Mouse (Mus musculus) lung, postnatal 10 days (tissue): Measurements from ENCODE around the gene En2.

Source experiments
- DNase-seq: peaks from one replicate; pipeline ENCODE4 v3.0.0; 2021

En2 gene

DNA sequence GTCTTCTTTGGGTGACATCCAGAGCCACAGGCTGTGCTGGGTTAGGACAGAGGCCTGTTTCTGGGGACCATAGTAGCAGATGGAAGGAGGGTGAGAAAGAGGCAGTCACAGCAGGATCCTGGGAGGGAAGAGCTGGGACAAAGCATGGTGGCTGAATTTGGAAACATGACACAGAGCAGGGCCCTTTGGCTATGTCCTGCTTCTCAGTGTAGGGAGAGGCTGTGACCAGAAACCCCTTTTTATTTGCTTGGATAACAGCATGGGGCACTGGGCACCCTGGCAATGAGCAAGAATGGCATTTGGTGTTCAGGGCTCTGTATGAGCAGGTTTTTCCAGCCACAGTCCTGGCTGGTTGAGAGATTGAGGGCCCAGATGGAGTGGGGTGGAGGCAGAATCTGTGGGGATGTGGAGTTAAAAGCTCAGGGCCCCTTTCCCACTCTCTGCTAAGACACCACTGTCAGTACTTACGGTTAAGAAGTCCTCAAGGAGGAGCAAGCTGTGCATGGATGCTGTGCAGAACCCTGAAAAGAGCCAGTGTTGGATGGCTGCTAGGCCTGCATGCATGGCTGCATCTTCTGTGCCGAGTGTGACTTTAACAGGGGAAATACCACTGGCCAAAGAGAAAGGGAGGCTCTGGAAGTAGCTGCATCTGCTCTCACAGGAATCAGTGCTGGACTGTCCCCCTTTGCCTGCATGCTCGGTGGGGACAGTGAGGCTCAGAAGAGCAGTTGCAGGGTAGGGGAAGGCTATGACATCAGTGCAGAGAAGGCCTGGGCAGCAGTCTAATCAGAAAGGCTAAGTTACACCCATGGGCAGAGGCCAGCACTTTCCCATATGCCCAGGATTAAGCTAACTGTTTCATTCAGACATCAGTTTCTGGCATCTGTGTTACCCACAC is 26.0 kb downstream of the En2 start:
- DNase-seq = no peak

DNA sequence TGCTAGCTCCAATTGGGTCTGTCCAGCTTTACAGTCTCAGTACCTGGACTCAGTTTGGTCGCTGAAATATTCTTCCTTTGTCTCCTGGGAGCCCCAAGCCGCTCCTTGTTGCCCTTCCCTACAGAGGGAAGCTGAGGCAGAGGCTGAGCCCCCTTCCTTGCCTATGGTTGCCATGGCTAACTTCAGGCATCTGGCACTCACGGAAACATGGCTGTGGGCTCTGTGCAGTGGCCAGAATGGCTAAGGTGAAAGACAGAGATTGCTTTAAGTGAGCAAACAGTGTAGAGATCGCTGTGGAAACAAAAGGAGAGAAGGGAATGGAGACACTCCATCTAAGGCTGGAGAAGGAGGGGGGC is 26.6 kb downstream of the En2 start:
- DNase-seq = no peak

DNA sequence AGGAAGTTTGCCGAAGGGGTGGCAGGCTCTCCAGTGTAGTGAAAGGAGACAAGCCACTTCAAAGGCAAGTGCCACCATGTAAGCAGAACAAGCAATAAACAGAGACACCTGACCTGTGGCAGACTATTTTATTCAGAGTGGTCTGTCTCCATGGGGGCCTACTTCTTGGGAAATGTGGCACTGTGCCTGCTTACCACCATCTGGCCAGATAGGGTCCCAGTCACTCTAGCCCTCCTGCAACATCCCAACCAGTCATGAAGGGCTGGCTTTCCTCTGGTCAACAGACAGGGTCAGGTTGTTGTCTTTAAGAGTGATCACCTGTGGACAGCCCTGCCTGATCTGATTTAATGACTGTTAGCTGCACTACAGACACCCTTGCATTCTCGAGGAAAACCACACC is 30.0 kb downstream of the En2 start:
- DNase-seq = no peak

DNA sequence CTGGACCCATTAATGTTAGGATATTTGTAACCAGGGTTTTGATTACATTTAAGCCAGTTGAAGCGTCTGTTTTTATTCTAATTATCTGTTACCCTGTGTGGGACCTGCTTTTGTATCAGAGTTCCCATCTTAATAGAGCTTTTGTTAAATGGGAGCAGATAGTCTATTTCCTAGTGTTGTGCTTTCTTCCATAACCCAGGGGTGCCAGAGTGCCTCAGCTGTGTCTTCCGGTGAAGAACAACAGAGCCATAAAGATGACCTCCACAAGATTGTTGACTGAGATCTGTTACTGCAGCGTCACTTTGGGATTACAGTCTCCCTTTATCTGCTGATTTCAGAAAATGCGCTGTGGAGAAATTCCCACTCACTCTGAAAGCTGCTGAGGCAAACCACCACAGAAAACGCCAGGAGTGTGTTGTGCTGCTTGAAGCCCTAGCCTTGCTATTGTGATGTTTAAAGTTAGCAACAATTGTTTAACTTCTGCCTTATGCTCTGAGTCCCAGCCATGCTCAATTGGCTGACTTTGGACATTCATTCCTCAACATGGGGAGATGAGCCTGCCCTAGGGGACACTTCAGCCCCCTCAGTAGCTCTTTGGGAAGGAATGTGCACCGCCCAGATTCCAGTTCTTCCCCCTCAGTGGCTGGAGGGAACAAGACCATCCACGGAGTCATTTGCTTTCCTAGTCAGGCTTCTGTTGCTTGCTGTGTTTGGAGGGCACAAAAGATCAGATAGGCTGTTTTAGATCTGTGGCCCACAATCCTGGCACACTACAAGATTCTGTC is 33.8 kb downstream of the En2 start:
- no peak for DNase-seq

DNA sequence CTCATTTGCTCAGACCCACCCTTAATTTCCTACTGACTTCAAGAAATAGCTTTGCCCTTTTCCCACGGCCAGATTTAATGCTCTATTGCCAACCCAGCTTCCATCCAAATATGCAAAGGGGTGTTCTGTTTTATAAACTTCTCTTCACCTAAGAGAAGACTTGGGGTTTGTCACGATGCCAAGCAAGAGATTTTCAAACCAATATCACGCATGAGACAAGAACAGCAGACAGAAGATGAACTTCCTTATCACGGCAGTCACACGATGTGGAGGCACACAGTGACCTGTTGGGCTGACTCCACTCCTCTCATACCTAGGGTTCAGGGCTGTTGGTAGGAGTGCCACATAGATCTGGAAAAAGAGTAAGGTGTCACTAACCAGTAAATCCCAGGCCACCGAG is 37.6 kb downstream of the En2 start:
- no peak for DNase-seq

DNA sequence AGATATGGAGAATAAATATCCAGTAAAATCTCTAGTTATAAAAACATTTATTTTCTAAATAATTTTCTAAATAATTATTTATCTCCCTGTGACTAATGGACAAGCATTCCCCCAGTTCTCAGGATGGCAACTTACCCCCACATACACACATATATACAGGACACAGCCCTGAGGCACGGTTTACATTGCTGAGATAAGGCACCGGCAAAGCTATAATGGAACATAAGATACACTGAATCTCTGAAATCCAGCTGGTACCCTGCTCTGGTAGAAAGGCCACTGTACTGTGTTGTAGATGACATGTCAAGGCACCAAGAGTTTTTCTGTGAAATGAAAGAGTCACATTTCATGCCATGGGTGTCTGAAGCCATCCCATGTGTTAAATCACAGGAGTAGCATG is 39.2 kb downstream of the En2 start:
- no peak for DNase-seq

DNA sequence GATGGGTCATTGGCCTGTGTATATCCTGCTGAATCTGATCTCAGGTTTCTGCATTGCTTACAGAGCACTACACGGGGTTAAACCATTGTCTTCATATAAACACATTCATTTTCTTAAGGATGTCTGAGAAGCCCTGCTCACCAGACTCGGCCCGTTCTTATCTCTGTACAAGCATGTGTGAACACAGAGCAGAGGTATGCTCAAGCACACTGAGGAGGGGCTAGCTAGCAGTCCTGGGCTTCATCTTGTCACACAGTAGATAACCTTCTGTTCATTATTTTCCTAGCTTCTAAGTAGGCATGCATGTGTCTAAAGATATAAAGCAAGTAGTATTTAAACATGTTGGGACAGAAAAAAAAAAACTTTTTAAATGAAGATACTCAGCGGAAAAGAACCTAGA is 41.0 kb downstream of the En2 start:
- DNase-seq = no peak

DNA sequence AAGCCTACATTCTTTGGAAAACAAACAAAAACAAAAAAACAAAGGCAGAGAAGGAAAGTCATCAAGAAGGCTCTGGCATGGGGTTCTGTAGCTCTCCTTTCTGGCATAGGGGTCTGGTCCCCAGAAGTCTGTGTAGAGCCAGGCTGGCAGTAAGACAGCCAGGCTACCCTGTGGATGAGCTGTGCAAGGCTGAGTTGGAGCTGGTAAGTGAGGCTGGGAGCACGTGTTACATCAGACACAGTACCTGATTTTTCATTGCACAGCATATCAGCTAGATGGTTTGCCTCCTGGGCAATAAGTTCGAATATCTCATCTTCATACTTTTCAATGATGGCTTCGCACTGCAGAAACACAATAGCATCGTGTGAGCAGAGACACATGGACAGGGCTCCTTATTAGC is 41.5 kb downstream of the En2 start:
- no peak for DNase-seq

DNA sequence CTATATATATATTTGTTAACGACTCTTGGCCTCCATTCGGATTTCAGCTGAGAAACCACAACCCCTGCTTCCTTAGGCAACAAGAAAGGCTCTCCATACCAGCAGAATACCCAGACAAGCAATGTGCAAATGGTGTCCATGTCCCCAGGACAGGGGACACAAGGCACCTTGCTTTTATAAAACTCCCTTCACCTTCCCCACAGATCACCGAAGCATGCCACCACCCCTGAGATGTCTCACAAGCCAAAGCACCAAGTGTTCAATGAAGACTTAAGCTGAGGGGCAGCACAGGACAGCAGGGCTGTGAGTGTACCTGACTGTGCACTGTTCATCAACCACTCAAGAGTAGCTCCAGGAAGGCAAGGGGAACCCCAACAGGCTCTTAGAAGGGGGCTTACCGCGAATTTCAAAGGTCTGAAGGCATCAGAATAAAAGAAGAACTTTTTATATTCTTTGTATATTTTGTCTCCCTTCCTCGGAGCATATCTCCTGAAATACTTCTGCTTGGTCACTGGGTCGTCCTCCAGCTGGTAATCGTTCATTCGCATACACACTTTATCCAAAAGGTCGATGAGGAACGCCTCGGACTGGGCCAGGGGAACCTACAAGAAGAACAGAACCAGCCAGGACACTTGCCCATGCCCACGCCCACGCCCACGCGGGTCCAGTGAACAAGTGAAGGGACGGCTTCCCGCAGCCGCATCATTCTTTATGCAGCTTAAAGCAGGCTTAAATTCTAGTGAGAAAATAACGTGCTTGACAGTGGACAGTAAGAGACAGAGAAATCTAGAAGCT is 43.4 kb downstream of the En2 start:
- no peak for DNase-seq

DNA sequence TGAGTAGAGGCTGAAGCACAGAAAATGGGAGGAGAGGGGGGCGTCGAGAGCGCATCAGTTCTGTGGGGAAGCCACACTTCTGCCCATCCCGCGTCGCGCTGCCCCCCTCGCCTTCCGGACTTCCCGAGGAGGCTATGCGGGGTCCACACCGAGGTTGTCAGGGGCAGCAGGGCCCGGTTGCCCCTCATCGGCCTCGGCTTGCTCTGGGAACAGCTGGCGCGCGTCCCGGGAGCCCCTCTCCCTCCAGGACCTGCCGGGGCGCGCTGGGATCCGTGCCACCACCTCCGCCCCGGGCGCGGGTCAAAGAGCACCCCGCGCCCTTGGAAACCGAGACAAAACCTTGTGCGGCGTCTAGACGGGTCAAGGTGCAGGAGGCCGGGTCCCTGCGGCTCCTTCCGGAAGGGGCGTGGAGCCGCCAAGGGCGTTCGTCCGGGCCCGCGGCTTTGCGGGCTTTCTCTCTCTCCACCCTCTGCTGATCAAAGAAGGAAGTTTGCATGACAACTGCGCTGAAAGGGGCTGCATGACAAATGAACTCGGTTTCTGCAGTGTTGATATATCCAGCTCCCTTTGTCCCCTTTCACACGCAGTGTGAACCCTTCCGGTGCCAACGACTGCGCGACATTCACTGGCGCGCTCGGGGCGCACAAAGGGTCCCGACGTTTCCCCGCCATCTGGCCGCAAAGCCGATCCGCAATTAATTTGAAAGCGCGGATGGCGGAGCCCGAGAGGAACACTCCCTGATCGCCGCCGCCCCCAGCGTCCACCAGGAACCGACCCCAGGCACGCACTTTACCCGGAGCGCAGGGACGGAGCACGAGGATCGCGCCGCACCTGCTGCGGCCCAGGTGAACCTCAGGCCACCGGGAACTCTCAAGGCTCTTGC is 44.3 kb downstream of the En2 start:
- no peak for DNase-seq

DNA sequence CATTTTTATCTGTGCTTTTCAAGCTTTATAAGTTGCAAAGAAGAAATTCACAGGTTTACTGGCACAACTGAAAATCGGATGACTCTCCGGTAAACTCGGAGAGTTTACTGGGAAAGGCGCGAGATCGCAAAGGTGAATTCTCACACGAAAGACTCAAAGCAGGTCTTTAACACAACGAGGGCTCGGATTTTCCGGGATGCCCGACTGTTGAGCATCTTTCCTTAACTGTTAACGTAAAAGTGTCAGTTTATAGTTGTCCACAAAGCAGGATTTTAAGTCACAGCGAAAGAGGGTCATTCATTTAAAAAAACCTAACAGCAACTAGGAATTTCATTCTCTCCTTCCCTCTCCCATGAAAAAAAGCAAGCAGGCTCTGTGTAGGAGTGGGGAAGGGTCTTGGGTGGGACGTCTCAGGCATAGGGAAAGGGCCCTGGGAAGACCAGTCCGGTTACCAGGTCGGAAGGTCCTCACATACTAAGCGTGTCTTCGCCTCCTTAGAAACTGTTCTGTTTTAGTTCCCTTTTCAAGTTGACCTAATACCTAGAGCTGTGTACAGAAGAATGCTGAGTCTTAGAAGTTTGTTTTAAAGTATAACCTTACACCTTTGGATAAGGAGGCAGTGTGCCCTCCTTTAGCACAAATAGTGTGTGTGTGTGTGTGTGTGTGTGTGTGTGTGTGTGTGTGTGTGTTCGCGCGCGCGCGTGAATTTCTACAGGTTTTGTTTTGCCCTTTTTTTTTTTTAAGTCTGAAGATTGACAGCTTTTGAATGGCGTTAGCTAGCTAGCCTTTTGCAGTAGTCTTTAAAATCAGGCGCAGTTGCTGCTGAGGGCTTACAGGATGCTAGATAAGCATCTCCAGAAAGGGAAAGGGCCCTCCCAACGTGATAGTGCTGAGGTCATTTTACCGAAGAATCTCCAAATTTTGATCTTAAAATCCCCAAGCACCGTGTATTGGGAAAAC is 45.4 kb downstream of the En2 start:
- no peak for DNase-seq

DNA sequence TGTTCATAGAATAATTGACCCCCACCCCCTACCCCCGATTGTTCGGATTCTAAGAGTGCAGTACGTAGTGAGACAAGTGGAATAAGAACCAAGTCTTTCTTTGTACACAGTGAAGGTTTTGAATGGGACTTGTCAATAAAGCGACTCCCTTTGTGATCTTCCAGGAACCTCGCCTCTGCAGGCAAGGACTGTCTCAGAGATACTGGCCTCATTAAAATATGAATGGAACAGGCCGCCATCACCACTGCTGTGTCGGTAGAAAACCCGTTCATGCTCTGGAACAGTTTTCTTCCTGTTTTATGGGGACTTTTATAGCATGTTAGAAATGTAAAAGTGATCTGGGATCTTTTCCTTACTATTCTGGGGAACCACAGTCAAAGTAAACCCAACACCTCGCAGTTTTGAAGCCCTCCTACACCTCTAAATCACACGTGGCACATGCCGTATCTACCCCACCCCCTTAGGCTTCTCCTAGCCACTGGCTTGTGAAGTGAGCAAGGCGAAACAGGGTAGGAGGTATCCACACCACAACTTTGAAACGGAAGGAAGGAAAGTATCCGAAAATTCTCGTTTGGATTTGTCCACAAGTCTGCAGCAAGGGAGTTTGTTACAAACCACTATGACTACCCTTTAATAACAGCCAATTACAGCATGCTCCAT is 46.3 kb downstream of the En2 start:
- DNase-seq = no peak

DNA sequence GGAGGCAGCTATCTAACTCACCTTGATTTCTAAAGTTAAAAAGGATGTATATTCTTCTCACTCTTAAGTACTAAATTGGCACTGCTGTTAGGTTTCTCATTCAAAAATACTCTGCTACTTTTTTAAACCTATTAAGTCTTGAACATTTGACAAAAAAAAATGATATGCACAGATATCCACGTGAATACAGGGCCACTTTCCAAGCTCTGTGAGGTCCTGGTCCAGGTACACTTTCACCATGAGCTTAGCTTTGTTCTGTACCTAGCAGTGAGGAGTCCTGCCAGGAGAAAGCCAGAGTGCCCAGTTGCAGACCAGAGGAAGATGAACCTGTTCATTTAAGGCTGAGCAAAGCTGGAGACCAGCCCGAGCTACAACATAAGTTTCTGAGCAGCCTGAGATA is 47.9 kb downstream of the En2 start:
- DNase-seq = no peak

DNA sequence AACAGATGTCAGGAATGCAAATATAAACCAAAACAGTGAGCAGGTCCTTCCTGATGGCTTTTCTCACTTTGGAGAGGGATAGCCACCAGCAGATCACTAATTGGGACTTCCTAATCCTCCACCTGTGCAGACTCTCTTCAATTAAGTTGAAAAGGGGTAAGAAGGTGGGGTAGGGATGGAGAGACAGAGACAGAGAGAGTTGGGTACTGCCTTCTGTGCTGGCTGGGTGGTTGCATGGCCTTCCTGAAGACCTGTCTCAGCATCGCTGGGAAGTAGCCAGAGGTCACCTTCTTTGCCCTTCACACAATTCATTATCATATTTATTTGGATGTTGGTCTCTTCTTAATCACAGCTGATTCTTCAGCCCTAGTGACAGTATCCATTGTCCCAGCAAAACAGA is 54.1 kb downstream of the En2 start:
- no peak for DNase-seq
